Mouse (Mus musculus) MEL (cell line): ENCODE results near the gene Gstm7. TPM values are rescaled to one million over a fixed set of nuclear protein-coding genes. Genes with fewer than 3 reads are reported as not detected.

Experiments
- DNase-seq: peaks from one replicate; pipeline ENCODE4 v3.0.0; 2011; ENCODE audit warnings: low read depth, low spot score
- H3K27ac ChIP-seq: 2 replicates; pipeline ENCODE4 v1.5.1; 2012; ENCODE audit warnings: low read depth, mild to moderate bottlenecking, control low read depth, low read length, moderate library complexity; ENCODE audit not compliant: control insufficient read depth
- H3K27me3 ChIP-seq, 2 experiments: fragments of 150-350 bp in 1 of 2; sonication (generic) in 1 of 2; 2 replicates each; pipeline ENCODE4 v1.6.1; 2012; ENCODE audit warnings: low read length in 2 of 2, mild to moderate bottlenecking in 2 of 2, improper control_type of control experiment in 1 of 2, moderate library complexity in 1 of 2; ENCODE audit not compliant: insufficient read depth in 2 of 2, control insufficient read depth in 1 of 2
- H3K36me3 ChIP-seq, 2 experiments: 2 replicates each; pipeline ENCODE4 v1.6.1; 2012 to 2014; ENCODE audit warnings: low read length in 2 of 2, improper control_type of control experiment in 1 of 2, inconsistent platforms in 1 of 2, mild to moderate bottlenecking in 1 of 2; ENCODE audit not compliant: insufficient read depth in 2 of 2, control insufficient read depth in 1 of 2
- H3K4me1 ChIP-seq, 2 experiments: fragments of 150-350 bp in 1 of 2; sonication (generic) in 1 of 2; 2 replicates each; pipeline ENCODE4 v1.6.1; 2012; ENCODE audit warnings: low read length in 2 of 2, improper control_type of control experiment in 1 of 2, mild to moderate bottlenecking in 1 of 2; ENCODE audit not compliant: insufficient read depth in 2 of 2, control insufficient read depth in 1 of 2
- H3K4me3 ChIP-seq, 2 experiments: fragments of 150-350 bp in 1 of 2; sonication (generic) in 1 of 2; 2 replicates each; pipeline ENCODE4 v1.5.1; 2012; ENCODE audit warnings: low read depth in 2 of 2, low read length in 2 of 2, mild to moderate bottlenecking in 2 of 2, moderate library complexity in 2 of 2, control low read depth in 1 of 2, improper control_type of control experiment in 1 of 2; ENCODE audit not compliant: control insufficient read depth in 1 of 2, insufficient read depth in 1 of 2
- H3K79me2 ChIP-seq: 2 replicates; pipeline ENCODE4 v1.6.1; 2012; ENCODE audit warnings: mild to moderate bottlenecking, low read length, moderate library complexity; ENCODE audit not compliant: control insufficient read depth, poor library complexity, insufficient read depth
- H3K9ac ChIP-seq: 2 replicates; pipeline ENCODE4 v1.6.1; 2012; ENCODE audit warnings: low read depth, mild to moderate bottlenecking, control low read depth, low read length, moderate library complexity; ENCODE audit not compliant: control insufficient read depth, poor library complexity, severe bottlenecking
- H3K9me3 ChIP-seq: fragments of 150-350 bp; sonication (generic); replicated peaks from 2 replicates; pipeline ENCODE4 v1.6.1; 2012; ENCODE audit warnings: mild to moderate bottlenecking, low read length, improper control_type of control experiment, moderate library complexity; ENCODE audit not compliant: insufficient read depth
- BHLHE40 ChIP-seq: IDR thresholded peaks from 2 replicates; pipeline ENCODE4 v1.6.1; 2012; ENCODE audit warnings: low read depth, mild to moderate bottlenecking, inconsistent platforms, low read length, improper control_type of control experiment, borderline replicate concordance
- CTCF ChIP-seq, 3 experiments: IDR thresholded peaks in 2 of 3; conservative IDR thresholded peaks in 1 of 3; 2 replicates each; pipeline ENCODE4 v1.5.1; 2011 to 2012; ENCODE audit warnings: low read length in 3 of 3, low read depth in 2 of 3, mild to moderate bottlenecking in 2 of 3, improper control_type of control experiment in 1 of 3, inconsistent platforms in 1 of 3, mixed read lengths in 1 of 3, moderate library complexity in 1 of 3; ENCODE audit not compliant: control insufficient read depth in 1 of 3, insufficient read depth in 1 of 3, poor library complexity in 1 of 3, severe bottlenecking in 1 of 3
- E2F4 ChIP-seq: IDR thresholded peaks from 2 replicates; pipeline ENCODE4 v1.6.1; 2011; ENCODE audit warnings: low read depth, low read length, improper control_type of control experiment, borderline replicate concordance
- EP300 ChIP-seq, 2 experiments: IDR thresholded peaks; 2 replicates each; pipeline ENCODE4 v1.6.1; 2011; ENCODE audit warnings: improper control_type of control experiment in 2 of 2, low read length in 2 of 2, low read depth in 1 of 2, mild to moderate bottlenecking in 1 of 2
- ETS1 ChIP-seq: IDR thresholded peaks from 2 replicates; pipeline ENCODE4 v1.6.1; 2012; ENCODE audit warnings: low read depth, mild to moderate bottlenecking, inconsistent platforms, low read length, improper control_type of control experiment, moderate library complexity
- GATA1 ChIP-seq: IDR thresholded peaks from 2 replicates; pipeline ENCODE4 v1.6.1; 2011; ENCODE audit warnings: low read depth, low read length, improper control_type of control experiment
- KAT2A ChIP-seq: conservative IDR thresholded peaks from 2 replicates; pipeline ENCODE4 v1.6.1; 2012; ENCODE audit warnings: low read depth, low read length, improper control_type of control experiment, inconsistent platforms
- MAX ChIP-seq: IDR thresholded peaks from 2 replicates; pipeline ENCODE4 v1.6.1; 2011; ENCODE audit warnings: low read length, improper control_type of control experiment
- MAZ ChIP-seq: IDR thresholded peaks from 2 replicates; pipeline ENCODE4 v1.6.1; 2012; ENCODE audit warnings: low read depth, mild to moderate bottlenecking, inconsistent platforms, low read length, improper control_type of control experiment
- MEF2A ChIP-seq: IDR thresholded peaks from 2 replicates; pipeline ENCODE4 v1.6.1; 2014; ENCODE audit warnings: low read depth, mild to moderate bottlenecking, inconsistent platforms, low read length, improper control_type of control experiment; ENCODE audit not compliant: poor library complexity, insufficient replicate concordance, severe bottlenecking; ENCODE audit errors: extremely low read depth
- MXI1 ChIP-seq: IDR thresholded peaks from 2 replicates; pipeline ENCODE4 v1.6.1; 2011; ENCODE audit warnings: mild to moderate bottlenecking, low read depth, low read length, improper control_type of control experiment
- MYB ChIP-seq: IDR thresholded peaks from 2 replicates; pipeline ENCODE4 v1.6.1; 2011; ENCODE audit warnings: mild to moderate bottlenecking, low read depth, low read length, improper control_type of control experiment
- MYC ChIP-seq: IDR thresholded peaks from 2 replicates; pipeline ENCODE4 v1.6.1; 2011; ENCODE audit warnings: low read depth, mild to moderate bottlenecking, low read length, improper control_type of control experiment, moderate library complexity
- POLR2A ChIP-seq, 2 experiments: IDR thresholded peaks; 2 replicates each; pipeline ENCODE4 v1.6.1; 2011 to 2012; ENCODE audit warnings: low read length in 2 of 2, mild to moderate bottlenecking in 2 of 2, control low read depth in 1 of 2, improper control_type of control experiment in 1 of 2, low read depth in 1 of 2, moderate library complexity in 1 of 2; ENCODE audit not compliant: control insufficient read depth in 1 of 2, insufficient read depth in 1 of 2, poor library complexity in 1 of 2
- POLR2AphosphoS5 ChIP-seq: IDR thresholded peaks from 2 replicates; pipeline ENCODE4 v1.6.1; 2012; ENCODE audit warnings: low read depth, borderline replicate concordance, mild to moderate bottlenecking, inconsistent platforms, low read length, moderate library complexity, mixed read lengths
- SMC3 ChIP-seq: IDR thresholded peaks from 2 replicates; pipeline ENCODE4 v1.6.1; 2011; ENCODE audit warnings: low read depth, low read length, improper control_type of control experiment
- TBP ChIP-seq: IDR thresholded peaks from 2 replicates; pipeline ENCODE4 v1.8.0; 2011; ENCODE audit warnings: low read depth, low read length, improper control_type of control experiment
- ZC3H11A ChIP-seq: IDR thresholded peaks from 2 replicates; pipeline ENCODE4 v1.6.1; 2012; ENCODE audit warnings: low read depth, mild to moderate bottlenecking, inconsistent platforms, low read length, improper control_type of control experiment
- ZMIZ1 ChIP-seq: IDR thresholded peaks from 2 replicates; pipeline ENCODE4 v1.6.1; 2012; ENCODE audit warnings: low read depth, mild to moderate bottlenecking, inconsistent platforms, low read length, improper control_type of control experiment, moderate library complexity
- polyA plus RNA-seq, 2 experiments: library from polyadenylated mRNA; stranded (reverse) in 1 of 2; unstranded in 1 of 2; fragments of >175 nt in 1 of 2; fragments of >200 nt in 1 of 2; gene quantifications; 2 replicates each; pipeline versions ENCODE4 v1.2.1 to v1.2.4; 2012; ENCODE audit warnings: low replicate concordance in 2 of 2, low read depth in 1 of 2; ENCODE audit not compliant: insufficient read length in 2 of 2, insufficient read depth in 1 of 2, missing spikeins in 1 of 2
- total RNA-seq: library from RNA; depleted of rRNA; stranded (reverse); fragments of 300-350 nt; gene quantifications from 2 replicates; pipeline ENCODE4 v1.2.3, GENCODE M21; 2012

Gstm7 gene
- total and polyA plus RNA-seq, 3 experiments, result 0.24 TPM; not detected in 2

DNA sequence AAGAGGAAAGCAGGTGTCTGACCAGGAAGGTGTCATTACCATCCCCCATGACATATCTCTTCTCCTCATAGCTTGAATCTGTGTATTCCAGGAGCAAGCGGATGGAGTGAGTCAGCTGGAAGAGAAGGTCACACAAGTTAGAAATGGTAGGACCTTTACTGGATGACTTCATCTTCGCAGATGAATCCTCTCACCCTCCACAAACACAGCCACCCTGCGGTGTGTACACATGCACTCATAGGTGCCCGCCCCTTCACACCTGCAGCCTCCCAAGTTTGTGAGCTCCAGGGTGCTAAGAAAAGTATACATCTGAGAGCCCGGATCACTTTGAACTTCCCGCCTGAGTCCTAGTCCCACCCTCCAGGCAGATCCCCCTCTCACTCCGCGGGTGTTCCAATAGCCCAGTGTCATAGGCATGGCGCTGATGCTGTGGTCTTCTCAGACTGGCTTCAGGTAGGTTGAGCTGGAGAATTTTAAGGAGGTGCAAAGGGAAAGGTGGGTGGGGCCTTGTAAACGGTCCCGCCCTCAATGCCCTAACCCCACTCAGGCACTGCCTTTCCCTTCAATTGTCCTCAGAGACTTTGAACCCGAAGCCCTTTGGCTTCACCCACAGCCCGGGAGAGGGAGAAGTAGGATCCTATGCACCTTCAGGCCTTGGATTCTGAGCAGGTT lies 37.2 kb upstream of the Gstm7 start, which contains the start of gene Gstm3:
Gstm3 (minus strand) TSS at position 560 of the 672 bp plus-strand sequence.
- no peak for TF ChIP-seq BHLHE40
- TF ChIP-seq, all 39 proteins: peak for 0
- H3K9me3 ChIP-seq, result no peaks in the 10 kb centered on the region
- peaks cover 4 to 19% of the 10 kb centered on the region in 2 experiments for H3K27me3 ChIP-seq

DNA sequence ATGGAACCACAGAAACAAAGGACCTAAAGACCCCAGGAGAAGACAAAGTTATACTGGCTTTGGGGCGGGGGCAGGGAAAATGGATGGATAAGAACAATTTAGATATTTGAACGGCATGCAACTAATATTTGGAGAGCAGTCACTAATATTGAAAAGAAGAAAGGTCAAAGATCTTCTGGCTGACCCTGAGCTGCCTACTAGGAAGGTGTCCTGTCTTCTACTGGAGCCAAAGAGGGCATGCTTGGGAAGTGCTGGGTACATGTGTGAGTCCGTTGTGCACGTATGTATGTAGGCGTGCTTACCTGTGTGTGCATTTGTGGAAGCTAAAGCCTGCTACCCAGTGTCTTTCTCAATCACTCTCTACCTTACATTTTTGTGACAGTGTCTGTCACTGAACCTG lies 35.0 kb upstream of the Gstm7 start:
- no peaks in the 10 kb centered on the region for H3K9me3 ChIP-seq
- no peak for DNase-seq
- H3K4me1 ChIP-seq, result peaks cover 3 to 17% of the 10 kb centered on the region in 2 experiments; a peak in 3 of 4 replicates
- H3K36me3 ChIP-seq, result peaks cover 0 to 14% of the 10 kb centered on the region in 2 experiments; a peak in 2 of 4 replicates
- no peak for TF ChIP-seq POLR2A (IDR thresholded peaks at IDR 0.05; ENCODE audit: control insufficient read depth in 1 of 2, insufficient read depth in 1 of 2, low read depth in 1 of 2, low read length in 2 of 2, poor library complexity in 1 of 2)
- TF ChIP-seq MEF2A, result no peak
- no peak for TF ChIP-seq TBP
- no peak for TF ChIP-seq ZMIZ1
- TF ChIP-seq POLR2AphosphoS5, result no peak
- no peak for TF ChIP-seq MAX
- no peak for TF ChIP-seq GATA1
- no peak for TF ChIP-seq ETS1
- TF ChIP-seq MYC, result no peak
- TF ChIP-seq KAT2A, result no peak
- TF ChIP-seq EP300 (IDR thresholded peaks at IDR 0.05; ENCODE audit: low read depth in 1 of 2, low read length in 2 of 2), result no peak
- no peak for TF ChIP-seq MXI1
- no peak for TF ChIP-seq BHLHE40
- TF ChIP-seq E2F4, result no peak
- TF ChIP-seq ZC3H11A, result no peak
- no peak for TF ChIP-seq MAZ
- no peak for TF ChIP-seq SMC3
- TF ChIP-seq MYB, result no peak
- no peak for TF ChIP-seq CTCF (IDR thresholded peaks at IDR 0.05 in 2 of 3, conservative IDR thresholded peaks at IDR 0.05 in 1 of 3; ENCODE audit: control insufficient read depth in 1 of 3, insufficient read depth in 1 of 3, low read depth in 2 of 3, low read length in 3 of 3, poor library complexity in 1 of 3, severe bottlenecking in 1 of 3)
- TF ChIP-seq, all 39 proteins: peak for 0
- no peak overlapping the region for H3K27ac ChIP-seq
- peaks cover 0 to 13% of the 10 kb centered on the region in 2 experiments; a peak in 3 of 4 replicates for H3K27me3 ChIP-seq
- H3K79me2 ChIP-seq, result no peaks in the 10 kb centered on the region
- H3K4me3 ChIP-seq, result no peak overlapping the region
- no peak overlapping the region for H3K9ac ChIP-seq

More for the DNA sequence above, 37.2 kb upstream of the Gstm7 start, which contains the start of gene Gstm3:
- DNase-seq, result no peak
- Histone ChIP-seq H3K36me3 (peaks cover 0 to 12% of the 10 kb centered on the region in 2 experiments; a peak in 2 of 4 replicates), H3K27ac (no peak within 1 kb of the TSS), H3K9ac (no peak within 1 kb of the TSS), H3K79me2 (no peaks in the 10 kb centered on the region), H3K4me3 (no peak within 1 kb of the TSS), H3K4me1 (peaks cover 3 to 13% of the 10 kb centered on the region in 2 experiments; a peak in 3 of 4 replicates)
